Mouse (Mus musculus): ENCODE measurements around the gene Adprm. TPM values are rescaled to one million over a fixed set of nuclear protein-coding genes. Genes with fewer than 3 reads are reported as not detected.
A peak's percentile ranks its signal among the peaks of the same experiment; 100 is the strongest.

Gene Adprm
- total and polyA plus RNA-seq, 2 experiments, result 14.0 to 36.5 TPM

- TF ChIP-seq CTCF (IDR thresholded peaks at IDR 0.05; ENCODE audit: low read depth, low read length), result peak; percentile 44; the same call in 1 of the 2 replicates
- no peak for TF ChIP-seq POLR2A (IDR thresholded peaks at IDR 0.05; ENCODE audit: extremely low read depth, insufficient read depth, low read length)
- Histone ChIP-seq H3K36me3 (ENCODE audit: control insufficient read depth, insufficient read depth, low read length) (no peaks in the 10 kb centered on the region), H3K4me3 (ENCODE audit: insufficient read depth, low read depth, low read length) (no peak overlapping the region), H3K4me1 (ENCODE audit: control insufficient read depth, insufficient read depth, low read length) (peaks cover 7% of the 10 kb centered on the region; the same call in 1 of the 2 replicates), H3K79me2 (ENCODE audit: control insufficient read depth, insufficient read depth, low read length) (0 out of 2 replicates have a peak, but pooled peaks cover 3% of the 10 kb centered on the region), H3K9ac (ENCODE audit: low read depth, low read length) (no peak overlapping the region), H3K27me3 (ENCODE audit: control insufficient read depth, insufficient read depth, low read length) (no peaks in the 10 kb centered on the region), H3K27ac (replicated peaks; ENCODE audit: insufficient read depth, low read depth, low read length) (no peak overlapping the region)
- WGBS, result 84% methylated on average over 13 of the region's 13 CpGs
- DNase-seq (ENCODE audit: extremely low read depth, low read depth, low spot score), result no peak
Measured at GRCm38 (mm10) chr11:67022354-67023115, 29.9 kb downstream of the Adprm start.

GRCm38 (mm10) chr11:67020948-67021347, 31.4 kb downstream of the Adprm start:
- no peaks in the 10 kb centered on the region for H3K27me3 ChIP-seq (ENCODE audit: control insufficient read depth, insufficient read depth, low read length)
- peak; percentile 85 for DNase-seq (ENCODE audit: extremely low read depth, low read depth, low spot score)
- H3K4me3 ChIP-seq (ENCODE audit: insufficient read depth, low read depth, low read length), result no peak overlapping the region
- H3K9ac ChIP-seq (ENCODE audit: low read depth, low read length), result no peak overlapping the region
- peak; percentile 75 for TF ChIP-seq CTCF (IDR thresholded peaks at IDR 0.05; ENCODE audit: low read depth, low read length)
- no peak for TF ChIP-seq POLR2A (IDR thresholded peaks at IDR 0.05; ENCODE audit: extremely low read depth, insufficient read depth, low read length)
- peaks cover 7% of the 10 kb centered on the region; the same call in 1 of the 2 replicates for H3K4me1 ChIP-seq (ENCODE audit: control insufficient read depth, insufficient read depth, low read length)
- no peaks in the 10 kb centered on the region for H3K36me3 ChIP-seq (ENCODE audit: control insufficient read depth, insufficient read depth, low read length)
- H3K27ac ChIP-seq (replicated peaks; ENCODE audit: insufficient read depth, low read depth, low read length), result no peak overlapping the region
- H3K79me2 ChIP-seq (ENCODE audit: control insufficient read depth, insufficient read depth, low read length), result 0 out of 2 replicates have a peak, but pooled peaks cover 3% of the 10 kb centered on the region
- WGBS, result 1% methylated on average over 12 of the region's 12 CpGs

DNA sequence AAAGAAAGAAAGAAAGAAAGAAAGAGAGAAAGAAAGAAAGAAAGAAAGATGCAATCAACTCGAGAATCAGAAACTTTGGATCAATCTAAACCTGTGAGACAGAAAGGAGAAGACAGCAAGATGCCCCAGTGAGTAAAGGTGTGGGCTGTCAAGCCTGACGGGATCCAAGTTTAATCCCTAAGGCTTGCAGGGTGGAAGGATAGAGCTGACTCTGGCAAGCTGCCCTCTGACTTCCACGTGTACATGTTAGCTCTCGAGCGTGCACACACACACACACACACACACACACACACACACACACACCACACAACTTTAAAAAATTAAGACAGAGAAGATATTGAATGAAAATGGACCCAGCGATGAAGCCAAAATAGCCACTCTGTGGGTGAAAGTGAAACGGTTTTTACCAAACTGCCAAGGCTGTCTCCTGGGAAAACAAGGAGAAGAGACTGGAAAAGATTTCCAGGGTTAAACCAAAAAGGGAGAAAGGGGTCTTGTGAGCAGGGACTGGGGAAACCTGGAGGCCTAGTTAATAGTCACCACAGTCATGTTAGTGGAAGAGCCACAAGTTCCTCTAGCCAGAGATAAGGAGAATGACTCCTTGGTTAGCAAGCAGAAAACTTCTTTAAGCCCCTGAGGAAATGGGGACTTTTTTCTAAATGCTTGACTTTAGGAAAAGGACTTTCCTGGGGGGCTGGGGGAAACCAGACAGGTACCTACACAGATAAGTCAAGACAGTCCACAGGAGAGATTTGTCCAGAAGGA, 32.5 kb downstream of the Adprm start:
- Histone ChIP-seq H3K4me1 (ENCODE audit: control insufficient read depth, insufficient read depth, low read length) (peaks cover 3% of the 10 kb centered on the region; the same call in 1 of the 2 replicates), H3K9ac (ENCODE audit: low read depth, low read length) (no peak overlapping the region), H3K27ac (replicated peaks; ENCODE audit: insufficient read depth, low read depth, low read length) (no peak overlapping the region), H3K4me3 (ENCODE audit: insufficient read depth, low read depth, low read length) (no peak overlapping the region), H3K79me2 (ENCODE audit: control insufficient read depth, insufficient read depth, low read length) (no peaks in the 10 kb centered on the region), H3K27me3 (ENCODE audit: control insufficient read depth, insufficient read depth, low read length) (no peaks in the 10 kb centered on the region), H3K36me3 (ENCODE audit: control insufficient read depth, insufficient read depth, low read length) (no peaks in the 10 kb centered on the region)
- DNase-seq (ENCODE audit: extremely low read depth, low read depth, low spot score), result no peak
- TF ChIP-seq POLR2A (IDR thresholded peaks at IDR 0.05; ENCODE audit: extremely low read depth, insufficient read depth, low read length), result no peak
- no peak for TF ChIP-seq CTCF (IDR thresholded peaks at IDR 0.05; ENCODE audit: low read depth, low read length)
- WGBS, result 67% methylated on average over 7 of the region's 7 CpGs

DNA sequence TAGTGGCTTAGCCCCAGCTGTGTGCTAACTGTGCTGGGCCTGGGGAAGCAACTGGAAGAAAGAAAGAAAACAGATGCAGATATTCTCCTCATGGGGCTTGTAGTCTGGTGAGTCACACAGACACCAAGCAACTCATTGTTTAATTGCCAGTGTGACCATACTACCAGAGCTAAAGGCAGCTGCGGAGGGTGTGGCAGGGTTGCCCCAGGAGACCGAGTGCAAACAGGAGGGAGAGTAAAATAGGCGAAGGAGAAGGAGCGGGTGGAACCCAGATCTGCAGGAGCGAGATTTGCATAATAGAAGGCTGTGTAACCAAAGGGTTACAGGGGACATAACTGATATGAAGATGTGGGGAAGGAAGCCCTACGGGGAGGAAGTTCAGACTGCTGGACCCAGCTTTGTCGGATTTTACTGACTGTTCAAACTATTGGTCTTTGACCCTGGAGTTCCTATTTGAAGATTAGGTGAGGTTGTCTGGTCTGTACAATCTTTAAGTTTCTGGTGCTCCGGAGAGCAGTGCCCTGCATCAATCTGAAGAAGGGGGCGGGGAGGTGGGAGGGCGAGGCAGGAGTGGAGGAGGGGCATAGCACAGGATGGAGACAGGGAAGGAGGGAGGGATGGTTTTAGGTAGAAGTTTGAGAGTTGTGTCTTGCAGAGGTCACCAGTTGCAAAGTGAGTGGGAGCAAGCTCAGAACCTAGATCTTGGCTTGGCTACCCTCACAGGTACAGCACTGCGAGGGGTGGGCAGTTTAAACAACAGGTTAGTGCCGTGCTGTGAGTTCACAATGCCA, 34.4 kb downstream of the Adprm start:
- no peak for DNase-seq (ENCODE audit: extremely low read depth, low read depth, low spot score)
- H3K27ac ChIP-seq (replicated peaks; ENCODE audit: insufficient read depth, low read depth, low read length), result no peak overlapping the region
- H3K4me1 ChIP-seq (ENCODE audit: control insufficient read depth, insufficient read depth, low read length), result peaks cover 2% of the 10 kb centered on the region; the same call in 1 of the 2 replicates
- no peak overlapping the region for H3K4me3 ChIP-seq (ENCODE audit: insufficient read depth, low read depth, low read length)
- H3K9ac ChIP-seq (ENCODE audit: low read depth, low read length), result no peak overlapping the region
- no peaks in the 10 kb centered on the region for H3K36me3 ChIP-seq (ENCODE audit: control insufficient read depth, insufficient read depth, low read length)
- no peaks in the 10 kb centered on the region for H3K79me2 ChIP-seq (ENCODE audit: control insufficient read depth, insufficient read depth, low read length)
- 27% methylated on average over 12 of the region's 12 CpGs for WGBS
- no peak for TF ChIP-seq CTCF (IDR thresholded peaks at IDR 0.05; ENCODE audit: low read depth, low read length)
- TF ChIP-seq POLR2A (IDR thresholded peaks at IDR 0.05; ENCODE audit: extremely low read depth, insufficient read depth, low read length), result no peak
- H3K27me3 ChIP-seq (ENCODE audit: control insufficient read depth, insufficient read depth, low read length), result no peaks in the 10 kb centered on the region

DNA sequence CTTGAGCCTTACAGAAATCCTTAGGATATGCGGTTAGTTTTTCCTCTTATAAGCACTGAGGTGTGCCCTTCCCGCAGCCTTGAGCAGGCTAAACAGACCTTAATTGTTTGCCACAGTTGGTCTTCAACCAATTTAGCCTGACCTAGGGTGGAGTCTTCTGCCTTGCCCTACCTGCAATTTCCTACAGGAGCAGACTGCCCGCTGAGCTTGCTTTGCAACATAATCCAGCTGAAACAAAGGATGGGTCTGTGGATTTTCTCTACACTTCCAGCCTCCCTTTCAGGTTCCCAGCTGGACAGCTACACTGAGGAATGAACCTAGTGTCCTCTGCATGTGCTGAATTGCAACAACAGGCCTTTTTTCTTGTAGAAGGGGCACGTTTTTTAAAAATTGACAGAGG, 40.8 kb downstream of the Adprm start:
- H3K9ac ChIP-seq (ENCODE audit: low read depth, low read length), result no peak overlapping the region
- WGBS, result 75% methylated on average over 4 of the region's 4 CpGs
- DNase-seq (ENCODE audit: extremely low read depth, low read depth, low spot score), result no peak

More for the DNA sequence above, 40.8 kb downstream of the Adprm start:
- Histone ChIP-seq H3K27ac (replicated peaks; ENCODE audit: insufficient read depth, low read depth, low read length) (no peak overlapping the region), H3K36me3 (ENCODE audit: control insufficient read depth, insufficient read depth, low read length) (no peaks in the 10 kb centered on the region), H3K79me2 (ENCODE audit: control insufficient read depth, insufficient read depth, low read length) (no peaks in the 10 kb centered on the region), H3K4me3 (ENCODE audit: insufficient read depth, low read depth, low read length) (no peak overlapping the region), H3K4me1 (ENCODE audit: control insufficient read depth, insufficient read depth, low read length) (no peaks in the 10 kb centered on the region), H3K27me3 (ENCODE audit: control insufficient read depth, insufficient read depth, low read length) (no peaks in the 10 kb centered on the region)
- TF ChIP-seq CTCF (IDR thresholded peaks at IDR 0.05; ENCODE audit: low read depth, low read length) (no peak), POLR2A (IDR thresholded peaks at IDR 0.05; ENCODE audit: extremely low read depth, insufficient read depth, low read length) (no peak)
